ENCODE assay signal across 13 mouse cellular contexts in genomic region chr5:21526835-21527485, GRCm38 (mm10). TPM values are rescaled to one million over a fixed set of nuclear protein-coding genes. Genes with fewer than 3 reads are reported as not detected.
DNase-seq lines count a peak whose midpoint lies in the region; ATAC-seq and TF ChIP-seq lines count a peak whose summit lies in the region.
"Had no signal": no experiment of that assay in that cellular context is flagged by ENCODE, and none has a peak within 500 bp of the region (broad histone marks: within the 10 kb centered on the region; RNA-seq: fewer than 3 reads in every experiment).

No protein-coding gene starts in this region.

- TF ChIP-seq CTCF in heart, postnatal 0 days (IDR thresholded peaks at IDR 0.05; ENCODE audit: low read depth) = no peak

- 58% methylated on average over 11 of the region's 11 CpGs for WGBS in heart, postnatal 0 days
- WGBS in neural tube, embryonic 15.5 days = 23% methylated on average over 11 of the region's 11 CpGs
- 69% methylated on average over 11 of the region's 11 CpGs for WGBS in intestine, embryonic 15.5 days

- TF ChIP-seq EP300 in heart, postnatal 0 days (IDR thresholded peaks at IDR 0.05; ENCODE audit: low read depth) = no peak

- no peaks in the 10 kb centered on the region for H3K36me3 ChIP-seq in heart, postnatal 0 days (replicated peaks; ENCODE audit: control insufficient read depth, insufficient read depth, low read length)
- no peaks in the 10 kb centered on the region for H3K36me3 ChIP-seq in neural tube, embryonic 15.5 days
- no peaks in the 10 kb centered on the region for H3K36me3 ChIP-seq in intestine, embryonic 15.5 days

- H3K27me3 ChIP-seq in heart, postnatal 0 days (ENCODE audit: control insufficient read depth, insufficient read depth, low read length) = no peaks in the 10 kb centered on the region
- H3K27me3 ChIP-seq in neural tube, embryonic 15.5 days (replicated peaks) = no peaks in the 10 kb centered on the region
- no peaks in the 10 kb centered on the region for H3K27me3 ChIP-seq in intestine, embryonic 15.5 days (replicated peaks)

- no peak overlapping the region for H3K4me3 ChIP-seq in heart, postnatal 0 days (ENCODE audit: low read depth, low read length)
- no peak overlapping the region for H3K4me3 ChIP-seq in neural tube, embryonic 15.5 days (replicated peaks)
- no peak overlapping the region for H3K4me3 ChIP-seq in intestine, embryonic 15.5 days (replicated peaks)

- no peak overlapping the region for H3K4me2 ChIP-seq in heart, postnatal 0 days (ENCODE audit: low read depth, low read length)
- H3K4me2 ChIP-seq in neural tube, embryonic 15.5 days = no peak overlapping the region
- H3K4me2 ChIP-seq in intestine, embryonic 15.5 days (replicated peaks) = no peak overlapping the region

- no peaks in the 10 kb centered on the region for H3K4me1 ChIP-seq in heart, postnatal 0 days (ENCODE audit: control insufficient read depth, insufficient read depth)
- no peaks in the 10 kb centered on the region for H3K4me1 ChIP-seq in neural tube, embryonic 15.5 days
- H3K4me1 ChIP-seq in intestine, embryonic 15.5 days (replicated peaks) = peaks cover 4% of the 10 kb centered on the region

- ATAC-seq in heart, postnatal 0 days (ENCODE audit: insufficient read depth, low read depth) = no peak
- ATAC-seq in neural tube, embryonic 15.5 days (ENCODE audit: low FRiP score) = no peak
- ATAC-seq in intestine, embryonic 15.5 days = no peak
- ATAC-seq: activated CD4-positive, CD25-positive, alpha-beta regulatory T cell, adult 4 months had no signal

- peak overlapping the region; percentile 59; the same call in 1 of the 2 replicates for H3K27ac ChIP-seq in heart, postnatal 0 days (ENCODE audit: low read depth)
- H3K27ac ChIP-seq in neural tube, embryonic 15.5 days (replicated peaks) = no peak overlapping the region
- H3K27ac ChIP-seq in intestine, embryonic 15.5 days = peak overlapping the region; percentile 56; the same call in 1 of the 2 replicates

- 0 out of 2 replicates have a peak, but pooled peaks cover 7% of the 10 kb centered on the region for H3K9me3 ChIP-seq in heart, postnatal 0 days (replicated peaks; ENCODE audit: control insufficient read depth, low read length)
- H3K9me3 ChIP-seq in neural tube, embryonic 15.5 days (replicated peaks) = no peaks in the 10 kb centered on the region
- no peaks in the 10 kb centered on the region for H3K9me3 ChIP-seq in intestine, embryonic 15.5 days

- no peak for DNase-seq in heart, postnatal 0 days (ENCODE audit: low spot score)
- DNase-seq in heart, postnatal 4 days = no peak
- DNase-seq in neural tube, embryonic 10.5 days (ENCODE audit: extremely low spot score, low spot score) = peak; percentile 21
- DNase-seq in adrenal gland, postnatal 10 days = no peak
- DNase-seq in retina, embryonic 14.5 days (ENCODE audit: low spot score) = no peak
- DNase-seq: cerebellum, adult 11-12 months; kidney, adult 2 months; liver; right cerebral cortex, adult 18-20 months; thymus, adult 2 months had no signal

- no peak overlapping the region for H3K9ac ChIP-seq in heart, postnatal 0 days (replicated peaks; ENCODE audit: low read depth, low read length)
- H3K9ac ChIP-seq in neural tube, embryonic 15.5 days (replicated peaks) = no peak overlapping the region
- no peak overlapping the region for H3K9ac ChIP-seq in intestine, embryonic 15.5 days

RNA-seq across cellular contexts. Expression of gene Lrrc17, which starts 16.4 kb away (rescaled TPM):
- total RNA-seq in heart, postnatal 0 days (2014; rRNA removed; ENCODE audit: low replicate concordance) = 17.5 and 23.1 TPM in 2 replicates
- 12.3 and 13.4 TPM in 2 replicates for polyA plus RNA-seq in heart, postnatal 0 days (2015; fragmentation: Nextera tagmentation; extraction: Ambion mirVana)
- 10 to 100 TPM; 16.0 to 17.8 TPM for total RNA-seq in heart, postnatal 4 days (2021)
- 8.1 and 18.6 TPM in 2 replicates for polyA plus RNA-seq in neural tube, embryonic 15.5 days (2015; fragmentation: Nextera tagmentation; extraction: Ambion mirVana)
- 38.2 and 43.3 TPM in 2 replicates for polyA plus RNA-seq in intestine, embryonic 15.5 days (2015; fragmentation: Nextera tagmentation; extraction: Ambion mirVana)
- total RNA-seq in adrenal gland, postnatal 10 days (2021) = 10 to 100 TPM; 11.0 to 12.0 TPM
